ENCODE assay signal across 36 mouse cellular contexts in genomic region chr9:47054595-47054994, GRCm38 (mm10). TPM values are rescaled to one million over a fixed set of nuclear protein-coding genes. Genes with fewer than 3 reads are reported as not detected.
DNase-seq lines count a peak whose midpoint lies in the region; ATAC-seq and TF ChIP-seq lines count a peak whose summit lies in the region.
"Had no signal": no experiment of that assay in that cellular context is flagged by ENCODE, and none has a peak within 500 bp of the region (broad histone marks: within the 10 kb centered on the region; RNA-seq: fewer than 3 reads in every experiment).

No protein-coding gene starts in this region.

- H3K36me3 ChIP-seq in thymus, adult 2 months (ENCODE audit: control insufficient read depth, insufficient read depth, low read length) = no peaks in the 10 kb centered on the region
- H3K36me3 ChIP-seq in midbrain, postnatal 0 days (ENCODE audit: insufficient read depth, low read length) = no peaks in the 10 kb centered on the region
- H3K36me3 ChIP-seq: embryonic facial prominence, embryonic 13.5 days; forebrain, embryonic 12.5 days; heart, embryonic 15.5 days; liver, embryonic 15.5 days; lung, embryonic 15.5 days; midbrain, embryonic 13.5 days; neural tube, embryonic 12.5 days; stomach, embryonic 15.5 days had no signal

- TF ChIP-seq POLR2A in thymus, adult 2 months (IDR thresholded peaks at IDR 0.05; ENCODE audit: control insufficient read depth, extremely low read depth, insufficient read depth, low read length, poor library complexity) = no peak
- TF ChIP-seq POLR2A in olfactory bulb, adult 2 months (IDR thresholded peaks at IDR 0.05; ENCODE audit: insufficient read depth, low read depth, low read length) = no peak

- 80% methylated on average over 10 of the region's 10 CpGs for WGBS in thymus, adult 2 months
- WGBS in olfactory bulb, adult 2 months = 69% methylated on average over 10 of the region's 10 CpGs
- 72% methylated on average over 10 of the region's 10 CpGs for WGBS in midbrain, postnatal 0 days

- no peak overlapping the region for H3K4me3 ChIP-seq in thymus, adult 2 months (ENCODE audit: control insufficient read depth, insufficient read depth, low read length)
- no peak overlapping the region for H3K4me3 ChIP-seq in olfactory bulb, adult 2 months (ENCODE audit: insufficient read depth, low read depth, low read length)
- H3K4me3 ChIP-seq in midbrain, postnatal 0 days (ENCODE audit: low read depth, low read length) = no peak overlapping the region
- H3K4me3 ChIP-seq: embryonic facial prominence, embryonic 13.5 days; erythroblast, embryonic 14.5 days; forebrain, embryonic 12.5 days; heart, embryonic 15.5 days; liver, embryonic 15.5 days; lung, embryonic 15.5 days; megakaryocyte, embryonic 14.5 days; midbrain, embryonic 13.5 days; neural tube, embryonic 12.5 days; stomach, embryonic 15.5 days had no signal

- peak; percentile 12 to 19 for DNase-seq in cerebellum, postnatal 36 days
- DNase-seq in thymus, postnatal 4 days = peak; percentile 6
- DNase-seq in thymus, adult 2 months = no peak
- DNase-seq in midbrain, postnatal 0 days (ENCODE audit: low spot score) = no peak
- no peak for DNase-seq in gastrocnemius, postnatal 25 days
- DNase-seq: adrenal gland, adult 2 months; B cell, adult 2 months; embryo, embryonic 11 days; heart, postnatal 36 days; kidney, adult 2 months; liver; lung, postnatal 36 days; right cerebral cortex, postnatal 4 days; thymus, postnatal 14 days had no signal

- no peak for ATAC-seq in cerebellum, adult (ENCODE audit: insufficient number of reproducible peaks, low FRiP score, low TSS enrichment)
- ATAC-seq in midbrain, postnatal 0 days (ENCODE audit: low FRiP score) = no peak
- ATAC-seq: midbrain, embryonic 13.5 days had no signal

- no peaks in the 10 kb centered on the region for H3K27me3 ChIP-seq in thymus, adult 2 months (ENCODE audit: control insufficient read depth, insufficient read depth, low read length)
- H3K27me3 ChIP-seq in midbrain, postnatal 0 days (ENCODE audit: insufficient read depth, low read length) = no peaks in the 10 kb centered on the region
- H3K27me3 ChIP-seq: CH12.LX; embryonic facial prominence, embryonic 13.5 days; forebrain, embryonic 12.5 days; heart, embryonic 15.5 days; liver, embryonic 15.5 days; lung, embryonic 15.5 days; megakaryocyte, embryonic 14.5 days; midbrain, embryonic 13.5 days; neural tube, embryonic 12.5 days; stomach, embryonic 15.5 days had no signal

- H3K9ac ChIP-seq in midbrain, postnatal 0 days (replicated peaks; ENCODE audit: low read length, poor library complexity, severe bottlenecking) = no peak overlapping the region
- H3K9ac ChIP-seq: embryonic facial prominence, embryonic 13.5 days; forebrain, embryonic 12.5 days; heart, embryonic 15.5 days; hindbrain, embryonic 14.5 days; liver, embryonic 15.5 days; lung, embryonic 15.5 days; midbrain, embryonic 13.5 days; neural tube, embryonic 12.5 days; stomach, embryonic 15.5 days had no signal

- H3K27ac ChIP-seq in thymus, adult 2 months (ENCODE audit: control insufficient read depth, insufficient read depth, low read length) = no peak overlapping the region
- H3K27ac ChIP-seq in olfactory bulb, adult 2 months (ENCODE audit: insufficient read depth, low read depth, low read length) = no peak overlapping the region
- no peak overlapping the region for H3K27ac ChIP-seq in midbrain, postnatal 0 days (ENCODE audit: low read depth, low read length)
- H3K27ac ChIP-seq: embryonic facial prominence, embryonic 13.5 days; forebrain, embryonic 12.5 days; heart, embryonic 15.5 days; hindbrain, embryonic 14.5 days; kidney, postnatal 0 days; liver, embryonic 15.5 days; lung, embryonic 15.5 days; midbrain, embryonic 13.5 days; neural tube, embryonic 12.5 days; stomach, embryonic 15.5 days had no signal

- H3K9me3 ChIP-seq in midbrain, postnatal 0 days (ENCODE audit: low read length) = 0 out of 2 replicates have a peak, but pooled peaks cover 5% of the 10 kb centered on the region
- H3K9me3 ChIP-seq: embryonic facial prominence, embryonic 13.5 days; heart, embryonic 15.5 days; liver, embryonic 15.5 days; lung, embryonic 15.5 days; stomach, embryonic 15.5 days had no signal

- H3K4me1 ChIP-seq in thymus, adult 2 months (replicated peaks; ENCODE audit: control insufficient read depth, insufficient read depth, low read length) = no peaks in the 10 kb centered on the region
- peaks cover 6% of the 10 kb centered on the region for H3K4me1 ChIP-seq in olfactory bulb, adult 2 months (ENCODE audit: control insufficient read depth, insufficient read depth, low read length)
- no peaks in the 10 kb centered on the region for H3K4me1 ChIP-seq in midbrain, postnatal 0 days (ENCODE audit: insufficient read depth, low read length)
- H3K4me1 ChIP-seq: embryonic facial prominence, embryonic 13.5 days; forebrain, embryonic 12.5 days; heart, embryonic 15.5 days; liver, embryonic 15.5 days; lung, embryonic 15.5 days; megakaryocyte, embryonic 14.5 days; midbrain, embryonic 13.5 days; neural tube, embryonic 12.5 days; stomach, embryonic 15.5 days had no signal

- no peak overlapping the region for H3K4me2 ChIP-seq in midbrain, postnatal 0 days (ENCODE audit: low read depth, low read length, poor library complexity, severe bottlenecking)
- H3K4me2 ChIP-seq: embryonic facial prominence, embryonic 13.5 days; forebrain, embryonic 12.5 days; heart, embryonic 15.5 days; hindbrain, embryonic 14.5 days; liver, embryonic 15.5 days; lung, embryonic 15.5 days; midbrain, embryonic 13.5 days; neural tube, embryonic 12.5 days; stomach, embryonic 15.5 days had no signal

- TF ChIP-seq CTCF in thymus, adult 2 months (IDR thresholded peaks at IDR 0.05; ENCODE audit: borderline replicate concordance, control insufficient read depth, extremely low read depth, insufficient read depth, low read length, poor library complexity) = no peak
- TF ChIP-seq CTCF in olfactory bulb, adult 2 months (IDR thresholded peaks at IDR 0.05; ENCODE audit: insufficient read depth, low read depth, low read length) = peak; percentile 21; the same call in 1 of the 2 replicates
- no peak; the same call in 1 of the 2 replicates for TF ChIP-seq CTCF in midbrain, postnatal 0 days (IDR thresholded peaks at IDR 0.05)

RNA-seq across cellular contexts. Expression of gene Gm4791, which starts 56.1 kb away (rescaled TPM):
- polyA plus RNA-seq in thymus, adult 2 months (2012; rRNA removed) = 0.26 TPM in 1 of 2 replicates, not detected in the other
- not detected in 2 replicates for polyA plus RNA-seq in olfactory bulb, adult 2 months (2012; ENCODE audit: insufficient read depth, insufficient read length, low replicate concordance, missing spikeins)
- total RNA-seq in midbrain, postnatal 0 days (2014; rRNA removed) = not detected in 2 replicates
- not detected in 2 replicates for polyA plus RNA-seq in midbrain, postnatal 0 days (2015; fragmentation: Nextera tagmentation; extraction: Ambion mirVana)
- not detected for total RNA-seq in gastrocnemius, postnatal 25 days (2021)
- total RNA-seq: adrenal gland, adult 2 months; adrenal gland, postnatal 4 days; CH12.LX; gastrocnemius, postnatal 4 days; heart, adult 8-10 months; heart, postnatal 36 days; left cerebral cortex, adult 18-20 months; left cerebral cortex, postnatal 36 days had no signal
- polyA plus RNA-seq: adrenal gland, adult 2 months; erythroblast, embryonic 14.5 days; forebrain, embryonic 12.5 days; heart, embryonic 15.5 days; hindbrain, embryonic 14.5 days; intestine, embryonic 14.5 days; kidney, adult 2 months; kidney, postnatal 0 days; large intestine, adult 2 months; liver, embryonic 15.5 days; lung, embryonic 15.5 days; midbrain, embryonic 13.5 days; neural tube, embryonic 12.5 days; stomach, embryonic 15.5 days had no signal

Comparison
In these comparisons a context has a peak if more than half of its experiments do, and no peak if none do; other contexts are left out.
1. DNase-seq: peak in cerebellum, postnatal 36 days (2 of 2) and thymus, postnatal 4 days (single experiment); none in thymus, adult 2 months (single experiment), midbrain, postnatal 0 days (single experiment) and gastrocnemius, postnatal 25 days (single experiment).